Mouse (Mus musculus) megakaryocyte progenitor cell, adult 5-6 weeks (primary cell): ENCODE data around the gene Casd1. TPM values are rescaled to one million over a fixed set of nuclear protein-coding genes. Genes with fewer than 3 reads are reported as not detected.

Experiments used
- ATAC-seq: replicated peaks from 2 replicates; pipeline ENCODE4 v1.8.0; 2016; ENCODE audit warnings: mild to moderate bottlenecking, moderate TSS enrichment, inconsistent platforms; ENCODE audit not compliant: poor library complexity
- total RNA-seq, 2 experiments: library from RNA; stranded (forward) in 1 of 2; stranded (reverse) in 1 of 2; fragments of 157-497, 149-512 nt in 1 of 2; fragments of 200-1000 nt in 1 of 2; gene quantifications; 2 replicates each; pipeline versions ENCODE4 v1.2.3 to v1.2.4; 2015 to 2017

Casd1 gene
- 33.1 and 42.9 TPM in 2 replicates for total RNA-seq (2015)
- 53.3 and 62.2 TPM in 2 replicates for total RNA-seq (2017)

DNA sequence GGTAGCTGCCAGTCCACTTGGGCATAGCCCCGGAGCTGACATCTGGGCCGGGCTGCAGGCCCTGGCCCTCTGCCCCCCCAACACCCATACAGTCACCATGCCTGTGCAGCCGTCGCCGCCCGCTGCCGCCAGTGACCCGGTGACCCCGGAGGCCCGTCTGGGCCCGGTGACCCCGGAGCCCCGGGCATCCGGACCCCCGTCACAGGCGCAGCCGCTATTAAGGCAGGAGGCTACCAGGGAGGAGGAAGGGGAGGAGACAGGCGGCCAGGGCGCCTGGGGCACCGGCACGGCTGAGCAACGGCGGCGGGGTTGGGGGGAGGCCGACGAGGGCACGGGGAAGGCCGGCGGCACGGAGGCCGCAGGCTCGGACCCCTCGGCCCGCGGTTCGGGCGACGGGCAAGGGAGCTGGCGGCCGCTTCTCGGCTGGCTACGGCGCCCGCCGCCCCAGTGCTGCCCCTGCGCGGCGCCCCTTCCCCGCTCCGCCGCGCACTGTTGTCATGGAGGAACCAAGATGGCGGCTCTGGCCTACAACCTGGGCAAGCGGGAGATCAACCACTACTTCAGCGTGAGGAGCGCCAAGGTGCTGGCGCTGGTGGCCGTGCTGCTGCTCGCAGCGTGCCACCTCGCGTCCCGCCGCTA lies at the start of gene Casd1:
TSS of gene Casd1 (plus strand) at position 182 of the 639 bp plus-strand sequence.
- peak; percentile 70 for ATAC-seq

DNA sequence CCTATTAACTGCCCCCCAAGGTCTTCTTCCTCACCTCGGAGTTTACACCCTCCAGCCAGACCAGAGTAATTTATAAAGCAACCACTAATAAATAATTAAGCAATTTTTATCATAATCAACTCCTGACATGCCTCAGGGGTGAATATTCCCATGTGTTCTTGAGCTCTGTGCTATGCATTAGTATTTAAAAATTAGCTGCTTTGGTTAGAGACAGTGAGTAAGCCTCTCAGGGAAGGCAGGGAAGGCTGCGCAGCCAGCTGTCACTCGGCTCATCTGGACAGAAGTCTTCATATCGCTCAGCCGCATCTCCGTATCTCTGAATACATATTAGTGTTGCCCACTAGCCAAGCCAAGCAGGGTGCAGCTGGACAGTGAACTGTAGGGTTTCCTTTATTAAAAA lies 45.3 kb upstream of the Casd1 start:
- ATAC-seq = no peak

DNA sequence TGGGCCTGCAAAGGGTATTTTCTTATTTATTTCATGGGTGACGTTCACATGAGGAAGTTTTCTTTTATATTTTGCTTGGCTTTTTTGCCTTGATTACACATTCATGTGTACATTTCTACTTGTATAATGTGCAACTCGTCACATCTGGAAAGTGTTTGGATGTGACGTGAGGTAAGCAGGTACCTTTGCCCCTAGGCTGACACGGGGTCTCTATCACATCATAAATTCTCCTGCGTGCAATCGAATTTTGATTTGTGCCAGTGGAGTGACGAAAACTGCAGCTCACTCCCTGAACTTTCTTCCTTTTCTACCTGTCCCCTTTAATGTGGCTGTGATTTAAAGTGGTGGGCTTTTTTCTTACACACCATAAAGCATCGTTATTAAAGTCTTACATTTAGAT lies 43.6 kb upstream of the Casd1 start:
- ATAC-seq = no peak

DNA sequence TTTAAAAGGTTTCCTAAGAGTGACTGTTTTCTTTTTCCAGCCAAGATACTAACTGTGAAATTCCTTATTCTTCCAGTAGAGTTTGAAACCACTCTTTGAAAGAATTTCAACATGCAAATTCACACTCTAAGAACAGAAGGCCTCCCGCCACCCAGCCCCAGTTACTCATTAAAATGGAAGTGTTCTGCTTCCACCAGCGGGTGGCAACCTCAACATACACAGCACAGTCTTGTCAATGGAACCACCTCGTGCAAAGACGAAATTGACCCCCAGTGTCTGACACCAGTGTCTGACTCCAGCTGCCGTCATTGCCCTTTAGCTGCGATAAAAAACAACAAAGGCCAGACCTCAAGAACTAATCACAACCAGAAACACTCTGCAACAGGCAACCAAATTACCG lies 43.0 kb upstream of the Casd1 start:
- ATAC-seq = peak; percentile 96

DNA sequence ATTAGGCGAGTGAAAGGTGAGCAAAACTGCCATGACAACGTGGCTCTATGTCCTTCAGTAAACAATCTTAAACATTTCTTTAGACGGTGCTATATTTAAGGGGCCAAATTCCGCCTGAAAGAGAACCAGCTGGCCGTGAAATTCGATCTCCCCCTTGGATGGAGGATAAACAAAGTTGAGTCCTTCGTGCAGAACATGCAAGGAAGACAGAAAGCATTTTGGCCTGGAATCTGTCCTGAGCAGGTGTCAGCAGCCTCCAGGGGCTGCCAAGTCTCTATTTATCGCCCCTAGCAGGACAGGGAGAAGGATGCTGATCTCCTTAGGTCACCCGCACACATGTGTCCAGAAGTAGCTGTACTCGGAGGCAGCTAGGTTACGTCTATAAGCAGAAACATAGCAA lies 39.5 kb upstream of the Casd1 start:
- no peak for ATAC-seq

DNA sequence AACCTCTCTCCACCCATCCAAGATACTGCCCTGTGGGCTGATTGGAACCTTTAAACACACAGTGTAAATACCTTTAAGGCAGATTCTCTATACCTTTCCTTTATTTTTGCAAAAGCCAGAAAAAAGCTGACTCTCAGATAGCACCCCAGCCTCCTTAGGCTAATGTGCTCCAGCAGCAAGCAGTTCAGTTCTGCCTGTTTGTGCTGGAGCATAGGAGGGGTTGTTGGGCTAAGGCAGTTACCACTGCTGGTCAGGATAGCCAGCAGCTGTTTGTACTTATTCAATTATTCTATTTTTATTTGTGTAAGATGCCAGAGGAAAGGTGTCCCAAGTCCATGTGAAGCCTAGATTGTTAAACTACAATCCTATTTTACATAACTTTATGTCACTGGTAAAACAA lies 39.0 kb upstream of the Casd1 start:
- no peak for ATAC-seq

DNA sequence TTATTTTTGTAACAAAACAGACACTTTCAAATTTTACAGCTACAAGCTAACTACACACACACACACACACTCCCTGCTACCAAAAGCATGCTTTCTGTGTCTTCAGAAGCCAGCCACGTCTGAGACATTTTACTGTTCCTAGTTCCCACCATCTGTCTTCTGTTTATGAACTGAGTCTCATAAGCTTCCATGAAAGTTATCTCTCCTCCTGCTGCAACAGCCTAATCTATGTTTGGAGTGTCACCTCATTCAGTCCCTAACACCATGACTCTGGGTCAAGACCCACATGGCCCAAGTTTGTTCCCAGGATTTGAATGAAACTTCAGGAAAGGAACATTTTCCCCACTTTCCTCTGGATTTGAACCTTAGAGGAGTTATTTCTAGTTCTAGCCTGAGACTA lies 38.2 kb upstream of the Casd1 start:
- no peak for ATAC-seq

DNA sequence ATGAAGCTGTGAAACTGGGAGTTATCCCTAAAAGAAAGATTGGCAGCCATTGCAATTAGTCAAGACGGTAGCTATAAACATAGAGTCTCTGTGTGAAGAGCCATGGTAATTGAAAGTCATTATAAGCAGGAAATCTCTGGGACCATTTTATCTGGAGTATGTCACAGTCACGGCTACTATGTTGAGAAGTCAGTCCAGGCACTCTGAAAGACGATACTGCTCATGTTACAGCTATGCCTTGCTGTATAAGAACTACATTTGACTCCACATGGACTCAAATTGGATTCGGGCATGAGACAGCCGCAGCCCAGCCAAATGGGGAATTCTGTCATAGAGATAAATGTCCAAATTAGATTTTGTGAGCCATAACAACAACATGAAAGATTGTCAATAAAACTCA lies 37.2 kb upstream of the Casd1 start:
- ATAC-seq = no peak

DNA sequence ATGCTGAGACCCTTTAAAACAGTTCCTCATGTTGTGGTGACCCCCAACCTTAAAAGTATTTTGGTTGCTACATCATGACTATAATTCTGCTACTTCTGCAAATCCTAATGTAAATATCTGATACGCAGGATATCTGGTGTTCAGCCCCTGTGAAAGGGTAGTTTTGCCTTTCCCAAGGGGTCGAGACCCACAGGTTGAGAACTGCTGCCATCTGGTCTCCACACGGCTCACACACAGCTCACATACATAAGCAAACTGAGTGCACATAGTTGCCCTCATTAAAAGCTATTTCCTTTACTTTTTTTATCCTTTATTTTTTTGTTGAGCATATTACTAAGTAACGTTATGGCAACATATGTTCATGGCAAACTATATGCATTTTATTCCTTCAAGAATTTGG lies 30.2 kb upstream of the Casd1 start:
- no peak for ATAC-seq

DNA sequence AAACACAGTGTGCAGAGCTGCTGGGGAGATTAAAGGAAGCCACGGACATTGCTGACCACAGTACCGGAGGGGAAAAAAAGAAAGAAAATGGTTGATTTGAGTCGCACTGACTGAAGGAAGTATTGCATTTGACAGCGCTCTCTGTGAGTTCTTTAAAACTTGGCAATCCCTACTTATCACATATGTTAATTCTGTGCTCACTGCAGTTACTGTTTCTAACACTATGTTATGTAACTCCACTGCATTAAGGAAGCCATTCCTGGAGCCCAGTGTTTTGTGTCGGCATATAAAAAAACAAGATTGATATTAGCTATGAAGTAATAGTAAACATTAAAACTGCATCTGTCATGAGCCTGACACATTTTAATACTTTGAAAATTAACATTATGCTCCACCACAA lies 22.9 kb upstream of the Casd1 start:
- ATAC-seq = no peak

DNA sequence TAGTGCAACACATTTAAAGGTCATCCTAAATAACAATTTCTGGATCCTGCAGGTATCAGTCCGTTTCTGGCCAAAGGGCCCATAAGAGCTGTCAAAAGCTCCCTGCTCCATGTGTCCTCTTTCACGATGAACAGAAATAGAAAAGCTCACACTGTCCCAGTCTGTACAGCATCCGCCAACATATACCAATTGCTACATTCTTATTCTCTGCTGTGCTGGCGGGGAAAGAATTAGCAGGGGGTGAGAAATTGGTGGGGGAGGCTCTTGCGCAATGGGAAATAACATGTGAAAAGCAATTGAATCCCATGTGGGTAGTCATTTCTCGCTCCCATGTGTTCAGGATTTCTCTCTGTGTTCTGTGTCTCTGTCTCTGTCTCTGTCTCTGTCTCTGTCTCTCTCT lies 22.3 kb upstream of the Casd1 start:
- ATAC-seq = peak; percentile 38; the same call in 1 of the 2 replicates

DNA sequence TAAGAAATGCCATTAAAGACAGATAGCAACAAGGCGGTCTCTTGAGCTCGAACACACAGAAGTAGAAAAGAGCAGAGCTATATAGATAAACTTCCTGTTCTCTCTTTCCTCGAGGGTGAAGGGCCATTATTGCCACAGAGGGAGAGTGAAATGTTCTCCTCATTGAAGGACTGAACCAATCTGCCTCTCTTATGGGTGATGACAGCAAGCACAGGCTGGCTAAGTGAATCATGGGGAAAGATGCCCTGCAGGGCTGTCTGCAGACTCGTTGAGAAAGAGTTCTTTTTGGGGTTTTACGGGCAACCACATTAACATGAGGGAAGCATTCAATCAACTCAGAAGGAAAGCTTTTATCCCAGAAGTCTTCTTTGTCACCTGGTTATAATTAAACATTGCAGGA lies 21.0 kb upstream of the Casd1 start:
- peak; percentile 78 for ATAC-seq

DNA sequence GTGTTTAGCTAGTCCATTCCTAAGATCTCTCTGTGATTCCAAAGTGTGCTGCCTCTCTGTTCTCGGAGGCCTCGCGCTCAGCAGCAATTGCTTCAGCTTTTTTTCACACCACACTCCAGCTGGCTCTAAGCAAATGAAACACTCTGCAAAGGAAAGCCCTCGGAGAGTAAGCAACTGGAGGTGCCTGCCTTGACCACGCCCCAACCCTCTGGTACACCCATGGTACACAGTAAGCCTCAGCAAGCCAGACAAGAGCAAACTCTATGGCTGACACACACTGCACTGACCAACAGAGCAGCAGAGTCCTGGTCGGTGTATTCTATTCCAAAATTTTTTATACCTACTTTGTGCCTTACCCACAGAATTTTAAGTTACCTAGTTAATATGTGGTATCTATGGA lies 17.2 kb upstream of the Casd1 start:
- ATAC-seq = no peak

DNA sequence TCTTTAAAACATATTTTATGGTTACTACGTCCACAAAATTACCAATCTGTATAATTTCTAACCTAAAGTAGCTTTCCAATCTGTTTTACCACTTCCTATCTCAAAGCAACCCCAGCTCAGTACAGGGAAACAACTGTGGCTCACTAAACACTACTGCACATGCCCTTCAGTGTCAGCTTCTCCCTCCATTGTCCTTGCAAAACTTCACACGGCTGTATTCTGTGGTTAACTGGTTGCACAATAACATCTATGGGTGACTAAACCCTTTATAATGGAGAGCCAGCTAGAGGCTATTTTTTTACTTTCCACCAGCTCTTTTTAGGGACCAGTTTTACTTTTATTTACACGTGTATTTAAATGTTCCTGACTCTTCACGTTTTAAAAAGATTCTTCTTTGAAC lies 12.7 kb upstream of the Casd1 start:
- peak; percentile 96 for ATAC-seq

DNA sequence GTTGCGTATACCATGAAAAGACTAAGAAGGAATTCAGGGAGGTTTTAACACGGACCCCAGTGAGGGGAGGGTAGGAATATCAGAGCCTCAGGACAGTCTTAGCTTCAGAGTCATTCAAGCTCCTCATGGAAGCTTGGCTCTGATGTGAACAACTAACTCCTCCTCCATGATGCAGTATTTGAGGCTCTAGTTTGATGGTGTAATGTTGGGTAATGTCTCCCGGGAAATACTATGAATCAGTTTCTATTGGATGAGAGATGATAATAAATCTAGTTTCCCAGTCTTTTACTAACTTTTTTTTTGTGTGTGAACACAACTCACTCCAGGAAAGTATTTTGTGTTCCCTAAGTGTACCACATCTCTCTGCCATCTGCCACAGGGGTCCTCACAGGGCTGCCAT lies 11.9 kb upstream of the Casd1 start:
- no peak for ATAC-seq

DNA sequence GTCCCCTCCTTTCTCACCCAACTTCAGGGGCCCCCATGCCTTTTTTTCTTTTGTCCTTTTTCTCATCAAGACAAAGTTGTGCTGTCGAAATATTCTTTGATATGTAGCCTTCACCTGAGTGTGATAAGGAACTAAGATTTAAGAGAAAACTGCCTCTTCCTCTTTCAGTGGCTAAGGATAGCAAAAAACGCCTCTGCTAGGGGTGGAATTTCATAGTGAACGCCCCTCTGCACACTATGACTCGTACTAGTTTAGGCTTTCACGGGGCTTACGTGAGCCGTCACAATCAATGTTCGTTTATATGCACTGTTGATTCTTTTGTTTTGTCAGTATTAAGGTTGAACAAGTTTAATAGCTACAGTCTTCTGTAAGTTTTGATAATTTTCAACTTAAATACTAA lies 10.6 kb upstream of the Casd1 start:
- peak; percentile 57 for ATAC-seq

DNA sequence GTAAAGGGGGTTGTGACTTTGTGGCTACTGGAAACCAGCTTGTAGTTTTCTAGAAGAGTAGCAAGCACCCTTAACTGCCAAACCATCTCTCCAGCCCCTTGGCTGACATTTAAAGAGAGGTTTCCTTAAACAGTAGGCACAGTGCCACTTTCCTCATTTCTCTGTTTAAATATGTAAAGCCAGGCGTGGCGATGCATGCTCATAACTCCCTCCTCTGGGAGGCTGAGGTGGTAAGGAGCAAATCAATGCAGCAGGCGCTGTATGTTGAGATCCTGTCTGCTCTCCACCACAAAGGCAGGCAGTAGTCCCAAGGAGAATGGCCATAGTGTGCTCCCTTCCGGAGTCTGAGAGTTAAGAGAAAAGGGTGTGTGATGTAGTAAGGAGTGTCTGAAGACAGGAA lies 2.9 kb upstream of the Casd1 start:
- ATAC-seq = no peak

DNA sequence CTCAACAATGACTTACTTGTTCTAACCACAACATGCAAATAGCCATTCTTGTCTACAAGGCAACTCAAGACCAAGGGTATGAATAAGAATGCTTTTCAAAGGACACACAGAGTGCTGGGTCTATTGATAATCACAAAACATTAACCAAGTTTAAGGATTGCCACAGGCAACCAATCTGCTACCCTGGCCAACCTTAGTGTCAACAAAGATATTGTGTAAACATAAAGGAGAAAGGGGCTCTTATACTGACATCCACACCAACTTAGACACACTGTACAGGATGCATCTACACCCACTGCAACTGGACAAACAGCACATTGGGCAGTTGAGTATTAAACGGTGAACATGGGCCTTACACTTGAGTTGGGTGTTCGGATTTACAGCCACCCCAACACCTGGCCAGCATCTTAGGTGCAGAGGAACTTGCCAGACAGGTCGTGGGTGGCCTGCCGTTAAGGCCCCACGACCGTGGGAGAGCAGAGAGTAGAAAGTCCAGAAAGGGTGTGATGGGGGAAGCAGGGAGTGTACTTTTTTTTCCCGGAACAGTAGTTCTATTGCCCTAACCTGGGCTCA lies 468 bp upstream of the Casd1 start:
- ATAC-seq = peak; percentile 7

DNA sequence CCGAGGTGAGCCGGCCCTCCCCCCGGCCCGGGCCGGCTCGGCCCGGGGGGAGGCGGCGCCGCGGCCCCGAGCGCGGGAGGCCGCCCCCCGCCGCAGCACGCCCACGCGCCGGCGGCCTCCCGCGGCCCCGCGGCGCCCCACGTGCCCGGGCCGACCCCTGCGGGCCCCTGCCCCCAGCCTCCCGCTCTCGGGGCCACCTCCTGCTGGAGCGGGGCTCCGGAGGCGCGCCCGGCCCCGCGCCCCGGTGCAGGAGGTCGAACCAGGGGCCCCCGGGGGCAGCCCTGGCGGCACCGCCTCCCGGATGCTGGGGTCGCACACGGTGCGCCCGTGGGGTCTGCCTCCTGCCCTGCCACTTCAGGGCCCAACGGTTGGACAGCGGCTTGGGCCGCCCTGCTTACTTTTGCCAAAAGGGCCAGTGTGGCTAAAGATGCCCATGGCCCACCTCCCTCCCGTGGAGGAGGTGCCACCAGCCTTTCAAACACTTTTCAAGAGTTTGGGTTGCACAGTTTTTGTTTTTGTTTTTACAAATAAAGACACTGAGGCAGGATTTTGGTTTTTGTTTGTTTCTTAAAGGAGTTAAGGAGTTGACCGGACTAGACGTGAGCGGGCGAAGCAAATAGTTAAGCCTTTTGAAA lies 775 bp downstream of the Casd1 start:
- ATAC-seq = peak; percentile 40

DNA sequence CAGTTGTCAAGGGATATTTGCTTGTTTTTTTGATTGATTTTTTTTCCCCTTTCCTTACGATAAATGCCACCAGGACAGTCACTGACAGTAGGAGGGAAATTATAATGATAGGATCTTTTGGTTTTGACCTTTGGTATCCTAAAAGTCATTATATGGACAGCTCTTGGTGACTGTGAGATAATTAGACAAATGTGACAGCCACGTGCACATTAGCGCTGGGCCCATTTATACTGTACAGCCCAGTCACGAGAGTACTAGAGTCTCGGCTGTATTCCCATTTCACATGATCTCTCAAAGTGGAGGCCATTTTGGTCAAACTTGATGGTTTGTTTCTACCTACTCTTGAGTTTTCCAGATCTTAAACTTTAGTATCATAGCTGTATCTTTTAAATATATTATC lies 1.4 kb downstream of the Casd1 start:
- no peak for ATAC-seq

DNA sequence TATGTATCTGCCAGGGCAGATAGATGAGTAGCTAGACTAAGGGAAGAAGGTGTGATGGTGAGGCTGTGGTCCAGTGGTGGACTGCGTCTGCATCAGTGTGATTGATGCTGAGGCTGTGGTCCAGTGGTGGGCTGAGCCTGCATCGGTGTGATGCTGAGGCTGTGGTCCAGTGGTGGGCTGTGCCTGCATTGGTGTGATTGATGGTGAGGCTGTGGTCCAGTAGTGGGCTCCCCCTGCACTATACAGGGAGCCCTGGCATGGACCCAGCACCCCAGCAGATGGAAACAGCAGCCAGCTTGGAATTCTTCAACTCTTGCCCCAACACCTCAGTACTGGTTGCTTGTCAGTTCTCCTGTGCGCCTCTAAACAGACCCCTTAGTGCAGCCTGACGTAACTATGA lies 5.8 kb downstream of the Casd1 start:
- ATAC-seq = no peak

DNA sequence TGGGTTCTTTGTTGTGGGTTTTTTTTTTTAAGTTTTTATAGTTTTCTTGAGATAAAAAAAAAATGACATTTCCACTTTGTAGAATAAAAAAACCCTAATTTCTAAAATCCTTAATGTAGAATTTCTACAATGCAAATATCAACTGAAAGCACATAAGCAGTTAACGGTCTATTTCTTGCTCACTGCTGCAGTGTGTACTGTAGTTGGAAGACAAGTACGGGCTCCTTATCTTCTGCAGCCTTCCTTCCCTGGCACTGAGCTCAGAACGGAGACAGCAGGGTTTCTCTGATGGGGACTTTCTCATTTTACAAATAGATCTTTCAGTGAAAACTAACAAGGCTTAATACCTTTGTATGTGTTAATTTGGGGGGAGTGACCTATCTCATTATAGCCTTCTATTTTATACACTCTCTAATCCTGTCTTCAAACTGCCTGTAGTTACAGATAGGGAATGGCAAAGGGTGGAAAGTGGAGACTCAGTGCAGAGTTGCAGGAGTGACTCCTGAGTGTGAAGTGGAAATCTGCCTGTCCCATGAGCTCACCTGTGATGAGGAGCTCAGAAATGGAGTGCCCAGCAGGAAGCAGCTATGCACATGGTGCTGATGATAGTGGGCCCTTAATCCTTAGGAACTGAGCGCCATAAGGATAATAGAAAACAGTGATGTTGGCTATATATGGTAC lies 9.7 kb downstream of the Casd1 start:
- peak; percentile 81 for ATAC-seq
